Mouse (Mus musculus) retina, embryonic 14.5 days (tissue): ENCODE measurements around the gene Stn1.

ENCODE experiments used
- DNase-seq: peaks from one replicate; pipeline ENCODE4 v3.0.0-alpha.2; 2015; ENCODE audit warnings: low spot score

The Stn1 gene

GRCm38 (mm10) chr19:47452682-47453081 lies 84.6 kb downstream of the Stn1 start:
- DNase-seq: no peak

GRCm38 (mm10) chr19:47452211-47452610 lies 85.1 kb downstream of the Stn1 start:
- no peak for DNase-seq

DNA sequence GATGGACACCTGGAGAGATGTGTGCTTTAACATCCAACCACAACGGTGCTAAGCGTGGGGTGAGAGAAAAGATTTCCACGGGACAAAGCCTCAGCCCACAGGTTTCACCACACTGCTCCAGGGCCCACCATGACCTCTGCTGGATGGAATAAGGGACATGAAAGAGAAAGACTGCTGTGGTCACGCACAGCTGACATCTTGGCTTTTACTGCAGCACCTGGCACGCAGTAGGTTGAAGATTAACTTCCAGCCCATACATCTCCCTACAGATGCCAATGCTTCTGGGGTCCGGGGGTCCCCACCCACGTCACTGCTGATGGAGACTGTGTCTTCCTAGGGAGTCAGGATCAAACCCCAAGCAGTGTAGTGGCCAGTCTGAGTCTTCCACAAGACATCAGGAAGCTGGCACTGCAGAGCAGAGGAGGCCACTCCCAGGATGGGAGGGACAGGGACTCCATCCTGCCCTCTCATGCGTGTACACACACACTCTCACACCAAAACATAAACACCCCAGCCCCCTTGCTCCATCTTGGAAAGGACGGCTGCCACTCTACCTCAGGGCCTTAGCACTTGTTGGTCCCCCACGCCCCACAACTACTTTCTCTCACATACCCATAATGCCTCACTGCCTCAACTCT lies 85.7 kb downstream of the Stn1 start:
- DNase-seq: no peak
